Mouse (Mus musculus) MEL (cell line): Measurements from ENCODE around the gene Cadps. TPM values are rescaled to one million over a fixed set of nuclear protein-coding genes. Genes with fewer than 3 reads are reported as not detected.

Experiments used
- DNase-seq: peaks from one replicate; pipeline ENCODE4 v3.0.0; 2011; ENCODE audit warnings: low read depth, low spot score
- H3K27ac ChIP-seq: 2 replicates; pipeline ENCODE4 v1.5.1; 2012; ENCODE audit warnings: low read depth, mild to moderate bottlenecking, control low read depth, low read length, moderate library complexity; ENCODE audit not compliant: control insufficient read depth
- H3K27me3 ChIP-seq, 2 experiments: fragments of 150-350 bp in 1 of 2; sonication (generic) in 1 of 2; 2 replicates each; pipeline ENCODE4 v1.6.1; 2012; ENCODE audit warnings: low read length in 2 of 2, mild to moderate bottlenecking in 2 of 2, improper control_type of control experiment in 1 of 2, moderate library complexity in 1 of 2; ENCODE audit not compliant: insufficient read depth in 2 of 2, control insufficient read depth in 1 of 2
- H3K36me3 ChIP-seq, 2 experiments: 2 replicates each; pipeline ENCODE4 v1.6.1; 2012 to 2014; ENCODE audit warnings: low read length in 2 of 2, improper control_type of control experiment in 1 of 2, inconsistent platforms in 1 of 2, mild to moderate bottlenecking in 1 of 2; ENCODE audit not compliant: insufficient read depth in 2 of 2, control insufficient read depth in 1 of 2
- H3K4me1 ChIP-seq, 2 experiments: fragments of 150-350 bp in 1 of 2; sonication (generic) in 1 of 2; 2 replicates each; pipeline ENCODE4 v1.6.1; 2012; ENCODE audit warnings: low read length in 2 of 2, improper control_type of control experiment in 1 of 2, mild to moderate bottlenecking in 1 of 2; ENCODE audit not compliant: insufficient read depth in 2 of 2, control insufficient read depth in 1 of 2
- H3K4me3 ChIP-seq, 2 experiments: fragments of 150-350 bp in 1 of 2; sonication (generic) in 1 of 2; 2 replicates each; pipeline ENCODE4 v1.5.1; 2012; ENCODE audit warnings: low read depth in 2 of 2, low read length in 2 of 2, mild to moderate bottlenecking in 2 of 2, moderate library complexity in 2 of 2, control low read depth in 1 of 2, improper control_type of control experiment in 1 of 2; ENCODE audit not compliant: control insufficient read depth in 1 of 2, insufficient read depth in 1 of 2
- H3K79me2 ChIP-seq: 2 replicates; pipeline ENCODE4 v1.6.1; 2012; ENCODE audit warnings: mild to moderate bottlenecking, low read length, moderate library complexity; ENCODE audit not compliant: control insufficient read depth, poor library complexity, insufficient read depth
- H3K9ac ChIP-seq: 2 replicates; pipeline ENCODE4 v1.6.1; 2012; ENCODE audit warnings: low read depth, mild to moderate bottlenecking, control low read depth, low read length, moderate library complexity; ENCODE audit not compliant: control insufficient read depth, poor library complexity, severe bottlenecking
- H3K9me3 ChIP-seq: fragments of 150-350 bp; sonication (generic); replicated peaks from 2 replicates; pipeline ENCODE4 v1.6.1; 2012; ENCODE audit warnings: mild to moderate bottlenecking, low read length, improper control_type of control experiment, moderate library complexity; ENCODE audit not compliant: insufficient read depth
- BHLHE40 ChIP-seq: IDR thresholded peaks from 2 replicates; pipeline ENCODE4 v1.6.1; 2012; ENCODE audit warnings: low read depth, mild to moderate bottlenecking, inconsistent platforms, low read length, improper control_type of control experiment, borderline replicate concordance
- CHD1 ChIP-seq: IDR thresholded peaks from 2 replicates; pipeline ENCODE4 v1.6.1; 2012; ENCODE audit warnings: low read depth, mild to moderate bottlenecking, inconsistent platforms, low read length, improper control_type of control experiment
- CTCF ChIP-seq, 3 experiments: IDR thresholded peaks in 2 of 3; conservative IDR thresholded peaks in 1 of 3; 2 replicates each; pipeline ENCODE4 v1.5.1; 2011 to 2012; ENCODE audit warnings: low read length in 3 of 3, low read depth in 2 of 3, mild to moderate bottlenecking in 2 of 3, improper control_type of control experiment in 1 of 3, inconsistent platforms in 1 of 3, mixed read lengths in 1 of 3, moderate library complexity in 1 of 3; ENCODE audit not compliant: control insufficient read depth in 1 of 3, insufficient read depth in 1 of 3, poor library complexity in 1 of 3, severe bottlenecking in 1 of 3
- E2F4 ChIP-seq: IDR thresholded peaks from 2 replicates; pipeline ENCODE4 v1.6.1; 2011; ENCODE audit warnings: low read depth, low read length, improper control_type of control experiment, borderline replicate concordance
- EP300 ChIP-seq, 2 experiments: IDR thresholded peaks; 2 replicates each; pipeline ENCODE4 v1.6.1; 2011; ENCODE audit warnings: improper control_type of control experiment in 2 of 2, low read length in 2 of 2, low read depth in 1 of 2, mild to moderate bottlenecking in 1 of 2
- GABPA ChIP-seq: IDR thresholded peaks from 2 replicates; pipeline ENCODE4 v1.6.1; 2012; ENCODE audit warnings: low read depth, mild to moderate bottlenecking, inconsistent platforms, low read length, improper control_type of control experiment, moderate library complexity
- HCFC1 ChIP-seq: IDR thresholded peaks from 2 replicates; pipeline ENCODE4 v1.6.1; 2012; ENCODE audit warnings: low read depth, mild to moderate bottlenecking, inconsistent platforms, low read length, improper control_type of control experiment, moderate library complexity
- KAT2A ChIP-seq: conservative IDR thresholded peaks from 2 replicates; pipeline ENCODE4 v1.6.1; 2012; ENCODE audit warnings: low read depth, low read length, improper control_type of control experiment, inconsistent platforms
- MAX ChIP-seq: IDR thresholded peaks from 2 replicates; pipeline ENCODE4 v1.6.1; 2011; ENCODE audit warnings: low read length, improper control_type of control experiment
- MAZ ChIP-seq: IDR thresholded peaks from 2 replicates; pipeline ENCODE4 v1.6.1; 2012; ENCODE audit warnings: low read depth, mild to moderate bottlenecking, inconsistent platforms, low read length, improper control_type of control experiment
- MXI1 ChIP-seq: IDR thresholded peaks from 2 replicates; pipeline ENCODE4 v1.6.1; 2011; ENCODE audit warnings: mild to moderate bottlenecking, low read depth, low read length, improper control_type of control experiment
- NELFE ChIP-seq: IDR thresholded peaks from 2 replicates; pipeline ENCODE4 v1.6.1; 2011; ENCODE audit warnings: low read depth, low read length, improper control_type of control experiment
- NRF1 ChIP-seq: IDR thresholded peaks from 2 replicates; pipeline ENCODE4 v1.6.1; 2014; ENCODE audit warnings: low read depth, mild to moderate bottlenecking, inconsistent platforms, low read length, improper control_type of control experiment, moderate library complexity; ENCODE audit not compliant: poor library complexity, insufficient read depth, severe bottlenecking
- POLR2AphosphoS2 ChIP-seq: IDR thresholded peaks from 2 replicates; pipeline ENCODE4 v1.6.1; 2011; ENCODE audit warnings: low read length, improper control_type of control experiment
- POLR2AphosphoS5 ChIP-seq: IDR thresholded peaks from 2 replicates; pipeline ENCODE4 v1.6.1; 2012; ENCODE audit warnings: low read depth, borderline replicate concordance, mild to moderate bottlenecking, inconsistent platforms, low read length, moderate library complexity, mixed read lengths
- RAD21 ChIP-seq: IDR thresholded peaks from 2 replicates; pipeline ENCODE4 v1.6.1; 2011; ENCODE audit warnings: mild to moderate bottlenecking, low read depth, low read length, improper control_type of control experiment
- RCOR1 ChIP-seq: IDR thresholded peaks from 2 replicates; pipeline ENCODE4 v1.6.1; 2012; ENCODE audit warnings: low read depth, mild to moderate bottlenecking, inconsistent platforms, low read length, improper control_type of control experiment
- SIN3A ChIP-seq: IDR thresholded peaks from 2 replicates; pipeline ENCODE4 v1.6.1; 2012; ENCODE audit warnings: low read length, improper control_type of control experiment, inconsistent platforms
- SMC3 ChIP-seq: IDR thresholded peaks from 2 replicates; pipeline ENCODE4 v1.6.1; 2011; ENCODE audit warnings: low read depth, low read length, improper control_type of control experiment
- TAL1 ChIP-seq: IDR thresholded peaks from 2 replicates; pipeline ENCODE4 v1.6.1; 2012; ENCODE audit warnings: mild to moderate bottlenecking, inconsistent platforms, low read length, moderate library complexity, mixed read lengths
- TBP ChIP-seq: IDR thresholded peaks from 2 replicates; pipeline ENCODE4 v1.8.0; 2011; ENCODE audit warnings: low read depth, low read length, improper control_type of control experiment
- TCF12 ChIP-seq: IDR thresholded peaks from 2 replicates; pipeline ENCODE4 v1.6.1; 2014; ENCODE audit warnings: low read depth, mild to moderate bottlenecking, inconsistent platforms, low read length, improper control_type of control experiment, moderate library complexity
- UBTF ChIP-seq: IDR thresholded peaks from 2 replicates; pipeline ENCODE4 v1.6.1; 2012; ENCODE audit warnings: low read depth, mild to moderate bottlenecking, inconsistent platforms, low read length, improper control_type of control experiment, moderate library complexity, borderline replicate concordance; ENCODE audit not compliant: insufficient read depth
- USF1 ChIP-seq: IDR thresholded peaks from 2 replicates; pipeline ENCODE4 v1.6.1; 2014; ENCODE audit warnings: low read depth, mild to moderate bottlenecking, inconsistent platforms, low read length, improper control_type of control experiment, moderate library complexity
- ZKSCAN1 ChIP-seq: IDR thresholded peaks from 2 replicates; pipeline ENCODE4 v1.6.1; 2012; ENCODE audit warnings: low read depth, mild to moderate bottlenecking, inconsistent platforms, low read length, improper control_type of control experiment, moderate library complexity
- ZMIZ1 ChIP-seq: IDR thresholded peaks from 2 replicates; pipeline ENCODE4 v1.6.1; 2012; ENCODE audit warnings: low read depth, mild to moderate bottlenecking, inconsistent platforms, low read length, improper control_type of control experiment, moderate library complexity
- polyA plus RNA-seq, 2 experiments: library from polyadenylated mRNA; stranded (reverse) in 1 of 2; unstranded in 1 of 2; fragments of >175 nt in 1 of 2; fragments of >200 nt in 1 of 2; gene quantifications; 2 replicates each; pipeline versions ENCODE4 v1.2.1 to v1.2.4; 2012; ENCODE audit warnings: low replicate concordance in 2 of 2, low read depth in 1 of 2; ENCODE audit not compliant: insufficient read length in 2 of 2, insufficient read depth in 1 of 2, missing spikeins in 1 of 2
- total RNA-seq: library from RNA; depleted of rRNA; stranded (reverse); fragments of 300-350 nt; gene quantifications from 2 replicates; pipeline ENCODE4 v1.2.3, GENCODE M21; 2012

The Cadps gene
- total and polyA plus RNA-seq, 3 experiments, result not detected

- TF ChIP-seq CTCF (IDR thresholded peaks at IDR 0.05 in 2 of 3, conservative IDR thresholded peaks at IDR 0.05 in 1 of 3; ENCODE audit: control insufficient read depth in 1 of 3, insufficient read depth in 1 of 3, low read depth in 2 of 3, low read length in 3 of 3, poor library complexity in 1 of 3, severe bottlenecking in 1 of 3) (no peak), HCFC1 (no peak), POLR2AphosphoS5 (no peak), E2F4 (no peak), MAX (no peak), MAZ (no peak), MXI1 (no peak), RAD21 (no peak), EP300 (IDR thresholded peaks at IDR 0.05; ENCODE audit: low read depth in 1 of 2, low read length in 2 of 2) (no peak), NRF1 (no peak), TCF12 (no peak), ZKSCAN1 (no peak), UBTF (no peak), POLR2AphosphoS2 (no peak)
- H3K4me1 ChIP-seq, result no peaks in the 10 kb centered on the region
- no peak overlapping the region for H3K9ac ChIP-seq
- no peak for DNase-seq
- no peak overlapping the region for H3K4me3 ChIP-seq
- no peak overlapping the region for H3K27ac ChIP-seq
- H3K79me2 ChIP-seq, result no peaks in the 10 kb centered on the region
- no peaks in the 10 kb centered on the region for H3K27me3 ChIP-seq
- H3K36me3 ChIP-seq, result no peaks in the 10 kb centered on the region
- no peaks in the 10 kb centered on the region for H3K9me3 ChIP-seq
Observed at GRCm38 (mm10) chr14:12428021-12428654, 394.7 kb downstream of the Cadps start.

DNA sequence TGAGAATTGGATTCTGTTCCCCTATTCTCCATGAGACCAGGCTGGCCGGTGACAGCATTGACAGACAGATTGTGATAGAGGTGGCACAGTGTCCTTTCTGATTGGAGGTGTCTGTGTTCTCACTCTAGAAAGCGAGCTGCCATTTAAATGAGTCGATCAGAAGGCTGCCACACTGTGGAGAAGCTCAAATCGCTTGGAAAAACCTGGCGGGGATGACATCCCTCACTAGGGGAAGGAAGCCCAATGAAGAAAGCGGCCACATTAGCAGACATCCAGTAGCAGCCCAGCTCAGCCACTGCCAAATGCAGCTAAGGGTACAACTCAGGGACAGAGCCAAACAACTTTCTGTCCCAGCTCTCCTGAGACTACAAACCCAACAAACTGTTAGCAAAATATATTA is 397.6 kb downstream of the Cadps start:
- no peak overlapping the region for H3K9ac ChIP-seq
- no peaks in the 10 kb centered on the region for H3K36me3 ChIP-seq
- H3K27me3 ChIP-seq, result no peaks in the 10 kb centered on the region
- TF ChIP-seq RAD21 (no peak), KAT2A (no peak), RCOR1 (no peak), NELFE (no peak), ZKSCAN1 (no peak), CHD1 (no peak), GABPA (no peak), ZMIZ1 (no peak), E2F4 (no peak), USF1 (no peak), BHLHE40 (no peak), POLR2AphosphoS2 (no peak), TBP (no peak), SMC3 (no peak), SIN3A (no peak), TAL1 (no peak), CTCF (IDR thresholded peaks at IDR 0.05 in 2 of 3, conservative IDR thresholded peaks at IDR 0.05 in 1 of 3; ENCODE audit: control insufficient read depth in 1 of 3, insufficient read depth in 1 of 3, low read depth in 2 of 3, low read length in 3 of 3, poor library complexity in 1 of 3, severe bottlenecking in 1 of 3) (no peak), MAZ (no peak)
- TF ChIP-seq, all 39 proteins: peak for 0
- H3K9me3 ChIP-seq, result no peaks in the 10 kb centered on the region
- H3K4me3 ChIP-seq, result no peak overlapping the region
- H3K79me2 ChIP-seq, result no peaks in the 10 kb centered on the region
- no peaks in the 10 kb centered on the region for H3K4me1 ChIP-seq
- no peak overlapping the region for H3K27ac ChIP-seq
- DNase-seq, result no peak
